Mouse (Mus musculus): ENCODE data around the gene Cnnm4. TPM values are rescaled to one million over a fixed set of nuclear protein-coding genes. Genes with fewer than 3 reads are reported as not detected.

Gene Cnnm4
- polyA plus RNA-seq (2014; fragmentation: Nextera tagmentation; extraction: Ambion mirVana): 9.6 and 11.6 TPM in 2 replicates

- ATAC-seq (ENCODE audit: low FRiP score) (peak; percentile 93), DNase-seq (ENCODE audit: low spot score, missing footprints) (peak; percentile 97)
- no peak within 1 kb of the TSS for H3K27ac ChIP-seq (ENCODE audit: low read depth, low read length)
- H3K36me3 ChIP-seq (ENCODE audit: control insufficient read depth, insufficient read depth, low read length): no peaks in the 10 kb centered on the region
- H3K9ac ChIP-seq (ENCODE audit: low read length): peak within 1 kb of the TSS; percentile 65
- H3K9me3 ChIP-seq (ENCODE audit: control insufficient read depth, low read length): no peaks in the 10 kb centered on the region
- peak within 1 kb of the TSS; percentile 68 for H3K4me3 ChIP-seq (ENCODE audit: low read depth, low read length)
- under 1% methylated on average over 74 of the region's 98 CpGs for WGBS
- H3K4me2 ChIP-seq: peak within 1 kb of the TSS; percentile 77
- H3K27me3 ChIP-seq (ENCODE audit: control insufficient read depth, insufficient read depth, low read length): no peaks in the 10 kb centered on the region
- peaks cover 29% of the 10 kb centered on the region for H3K4me1 ChIP-seq (ENCODE audit: control insufficient read depth, insufficient read depth, low read length)
Observed at GRCm38 (mm10) chr1:36471181-36472105, at the start of gene Cnnm4. Gene Cnnm4, plus strand, starts transcription at chr1:36471620.

GRCm38 (mm10) chr1:36429511-36429910, 41.9 kb upstream of the Cnnm4 start:
- Histone ChIP-seq H3K4me3 (ENCODE audit: low read depth, low read length) (no peak overlapping the region), H3K9me3 (ENCODE audit: control insufficient read depth, low read length) (no peaks in the 10 kb centered on the region), H3K4me1 (ENCODE audit: control insufficient read depth, insufficient read depth, low read length) (no peaks in the 10 kb centered on the region), H3K4me2 (no peak overlapping the region), H3K27ac (ENCODE audit: low read depth, low read length) (no peak overlapping the region), H3K27me3 (ENCODE audit: control insufficient read depth, insufficient read depth, low read length) (no peaks in the 10 kb centered on the region), H3K36me3 (ENCODE audit: control insufficient read depth, insufficient read depth, low read length) (peaks cover 14% of the 10 kb centered on the region; the same call in 1 of the 2 replicates), H3K9ac (ENCODE audit: low read length) (no peak overlapping the region)
- no peak for DNase-seq (ENCODE audit: low spot score, missing footprints)
- 93% methylated on average over 2 of the region's 2 CpGs for WGBS
- no peak for ATAC-seq (ENCODE audit: low FRiP score)

- no peaks in the 10 kb centered on the region for H3K4me1 ChIP-seq (ENCODE audit: control insufficient read depth, insufficient read depth, low read length)
- peaks cover 16% of the 10 kb centered on the region; the same call in 1 of the 2 replicates for H3K36me3 ChIP-seq (ENCODE audit: control insufficient read depth, insufficient read depth, low read length)
- no peak overlapping the region for H3K4me2 ChIP-seq
- H3K9ac ChIP-seq (ENCODE audit: low read length): no peak overlapping the region
- H3K27me3 ChIP-seq (ENCODE audit: control insufficient read depth, insufficient read depth, low read length): no peaks in the 10 kb centered on the region
- ATAC-seq (ENCODE audit: low FRiP score) (no peak), DNase-seq (ENCODE audit: low spot score, missing footprints) (no peak)
- H3K4me3 ChIP-seq (ENCODE audit: low read depth, low read length): no peak overlapping the region
- 90% methylated on average over 4 of the region's 4 CpGs for WGBS
- H3K27ac ChIP-seq (ENCODE audit: low read depth, low read length): no peak overlapping the region
- no peaks in the 10 kb centered on the region for H3K9me3 ChIP-seq (ENCODE audit: control insufficient read depth, low read length)
Observed at GRCm38 (mm10) chr1:36432999-36433398, 38.4 kb upstream of the Cnnm4 start.

- H3K9me3 ChIP-seq (ENCODE audit: control insufficient read depth, low read length): no peaks in the 10 kb centered on the region
- peaks cover 20% of the 10 kb centered on the region; the same call in 1 of the 2 replicates for H3K36me3 ChIP-seq (ENCODE audit: control insufficient read depth, insufficient read depth, low read length)
- H3K27ac ChIP-seq (ENCODE audit: low read depth, low read length): no peak overlapping the region
- WGBS: 93% methylated on average over 3 of the region's 3 CpGs
- ATAC-seq (ENCODE audit: low FRiP score): no peak
- no peak overlapping the region for H3K4me3 ChIP-seq (ENCODE audit: low read depth, low read length)
- DNase-seq (ENCODE audit: low spot score, missing footprints): no peak
- no peaks in the 10 kb centered on the region for H3K27me3 ChIP-seq (ENCODE audit: control insufficient read depth, insufficient read depth, low read length)
- H3K4me1 ChIP-seq (ENCODE audit: control insufficient read depth, insufficient read depth, low read length): no peaks in the 10 kb centered on the region
- H3K9ac ChIP-seq (ENCODE audit: low read length): no peak overlapping the region
- H3K4me2 ChIP-seq: no peak overlapping the region
Observed at GRCm38 (mm10) chr1:36433616-36434015, 37.8 kb upstream of the Cnnm4 start.

- Histone ChIP-seq H3K4me1 (ENCODE audit: control insufficient read depth, insufficient read depth, low read length) (no peaks in the 10 kb centered on the region), H3K27ac (ENCODE audit: low read depth, low read length) (no peak overlapping the region), H3K9me3 (ENCODE audit: control insufficient read depth, low read length) (no peaks in the 10 kb centered on the region), H3K27me3 (ENCODE audit: control insufficient read depth, insufficient read depth, low read length) (no peaks in the 10 kb centered on the region), H3K9ac (ENCODE audit: low read length) (no peak overlapping the region), H3K36me3 (ENCODE audit: control insufficient read depth, insufficient read depth, low read length) (peaks cover 21% of the 10 kb centered on the region; the same call in 1 of the 2 replicates), H3K4me2 (no peak overlapping the region), H3K4me3 (ENCODE audit: low read depth, low read length) (no peak overlapping the region)
- no peak for DNase-seq (ENCODE audit: low spot score, missing footprints)
- no peak for ATAC-seq (ENCODE audit: low FRiP score)
- 82% methylated on average over 4 of the region's 4 CpGs for WGBS
Observed at GRCm38 (mm10) chr1:36435071-36435470, 36.3 kb upstream of the Cnnm4 start.

GRCm38 (mm10) chr1:36436515-36436914, 34.9 kb upstream of the Cnnm4 start:
- Histone ChIP-seq H3K4me3 (ENCODE audit: low read depth, low read length) (no peak overlapping the region), H3K36me3 (ENCODE audit: control insufficient read depth, insufficient read depth, low read length) (peaks cover 21% of the 10 kb centered on the region; the same call in 1 of the 2 replicates), H3K27ac (ENCODE audit: low read depth, low read length) (no peak overlapping the region), H3K9me3 (ENCODE audit: control insufficient read depth, low read length) (no peaks in the 10 kb centered on the region), H3K9ac (ENCODE audit: low read length) (no peak overlapping the region), H3K4me2 (no peak overlapping the region), H3K27me3 (ENCODE audit: control insufficient read depth, insufficient read depth, low read length) (no peaks in the 10 kb centered on the region), H3K4me1 (ENCODE audit: control insufficient read depth, insufficient read depth, low read length) (no peaks in the 10 kb centered on the region)
- ATAC-seq (ENCODE audit: low FRiP score): no peak
- WGBS: 93% methylated on average over 6 of the region's 6 CpGs
- DNase-seq (ENCODE audit: low spot score, missing footprints): no peak

- 94% methylated on average over 3 of the region's 3 CpGs for WGBS
- Histone ChIP-seq H3K27me3 (ENCODE audit: control insufficient read depth, insufficient read depth, low read length) (no peaks in the 10 kb centered on the region), H3K4me2 (no peak overlapping the region), H3K36me3 (ENCODE audit: control insufficient read depth, insufficient read depth, low read length) (peaks cover 18% of the 10 kb centered on the region; the same call in 1 of the 2 replicates), H3K4me1 (ENCODE audit: control insufficient read depth, insufficient read depth, low read length) (no peaks in the 10 kb centered on the region), H3K9me3 (ENCODE audit: control insufficient read depth, low read length) (no peaks in the 10 kb centered on the region), H3K9ac (ENCODE audit: low read length) (no peak overlapping the region), H3K4me3 (ENCODE audit: low read depth, low read length) (no peak overlapping the region), H3K27ac (ENCODE audit: low read depth, low read length) (no peak overlapping the region)
- ATAC-seq (ENCODE audit: low FRiP score) (no peak), DNase-seq (ENCODE audit: low spot score, missing footprints) (no peak)
Observed at GRCm38 (mm10) chr1:36437223-36437622, 34.2 kb upstream of the Cnnm4 start.

- Histone ChIP-seq H3K9ac (ENCODE audit: low read length) (no peak overlapping the region), H3K27me3 (ENCODE audit: control insufficient read depth, insufficient read depth, low read length) (no peaks in the 10 kb centered on the region), H3K27ac (ENCODE audit: low read depth, low read length) (no peak overlapping the region), H3K4me3 (ENCODE audit: low read depth, low read length) (no peak overlapping the region), H3K36me3 (ENCODE audit: control insufficient read depth, insufficient read depth, low read length) (peaks cover 14% of the 10 kb centered on the region; the same call in 1 of the 2 replicates), H3K9me3 (ENCODE audit: control insufficient read depth, low read length) (no peaks in the 10 kb centered on the region), H3K4me2 (no peak overlapping the region), H3K4me1 (ENCODE audit: control insufficient read depth, insufficient read depth, low read length) (no peaks in the 10 kb centered on the region)
- 88% methylated on average over 4 of the region's 4 CpGs for WGBS
- ATAC-seq (ENCODE audit: low FRiP score) (no peak), DNase-seq (ENCODE audit: low spot score, missing footprints) (no peak)
Observed at GRCm38 (mm10) chr1:36441101-36441500, 30.3 kb upstream of the Cnnm4 start.

Data from midbrain, embryonic 11.5 days (tissue).